Mouse (Mus musculus): Measurements from ENCODE around the gene Nek10. TPM values are rescaled to one million over a fixed set of nuclear protein-coding genes. Genes with fewer than 3 reads are reported as not detected.
A peak's percentile ranks its signal among the peaks of the same experiment; 100 is the strongest.

Nek10 gene
- polyA plus RNA-seq, 1 experiment from 2014 or later = 0.14 TPM

DNA sequence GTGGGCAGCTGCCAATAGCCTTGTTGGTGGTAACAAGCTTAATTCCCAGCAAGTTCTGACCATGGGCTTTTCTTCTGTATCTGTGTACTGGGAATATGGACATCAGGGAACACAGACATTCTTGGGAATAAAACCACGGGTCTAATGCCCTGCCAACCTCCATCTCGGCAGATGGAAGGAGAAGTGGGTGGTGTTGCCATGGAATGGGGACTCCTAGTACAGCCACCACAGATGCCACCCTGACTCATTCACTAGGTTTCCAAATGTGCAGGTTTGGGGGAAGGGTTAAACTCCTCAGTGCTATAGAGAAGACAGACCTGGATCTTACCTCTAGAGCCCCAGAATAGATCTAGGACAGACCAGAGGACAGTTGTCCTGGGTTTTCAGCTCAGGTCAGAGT lies 31.1 kb downstream of the Nek10 start:
- Histone ChIP-seq H3K9ac (no peak overlapping the region), H3K27me3 (replicated peaks) (no peaks in the 10 kb centered on the region), H3K9me3 (no peaks in the 10 kb centered on the region), H3K4me3 (no peak overlapping the region), H3K4me1 (no peaks in the 10 kb centered on the region), H3K36me3 (replicated peaks) (no peaks in the 10 kb centered on the region), H3K27ac (no peak overlapping the region), H3K4me2 (no peak overlapping the region)
- WGBS = 80% methylated on average over 2 of the region's 2 CpGs
- no peak for ATAC-seq (replicated peaks)

DNA sequence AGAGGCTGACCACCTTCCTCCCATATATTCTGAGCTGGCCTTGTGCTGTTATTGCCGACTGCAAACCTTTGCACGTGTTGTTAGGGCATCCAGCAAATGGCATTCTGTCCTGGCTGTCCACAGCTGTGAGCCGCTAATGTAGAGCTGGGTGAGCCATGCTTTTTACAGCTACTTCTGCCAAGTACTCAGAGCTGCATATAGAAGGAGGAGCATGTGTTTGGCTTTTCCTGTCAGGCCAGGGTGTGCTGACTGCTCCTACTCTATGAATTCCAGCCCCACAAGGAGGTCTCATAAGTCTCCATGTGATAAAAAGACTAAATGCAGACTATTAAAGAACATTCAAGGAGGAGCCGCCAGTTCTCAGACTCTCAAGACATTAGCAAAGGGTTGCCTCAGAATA lies 34.4 kb downstream of the Nek10 start:
- Histone ChIP-seq H3K9me3 (no peaks in the 10 kb centered on the region), H3K4me3 (no peak overlapping the region), H3K36me3 (replicated peaks) (no peaks in the 10 kb centered on the region), H3K27ac (no peak overlapping the region), H3K4me1 (no peaks in the 10 kb centered on the region), H3K9ac (no peak overlapping the region), H3K27me3 (replicated peaks) (no peaks in the 10 kb centered on the region), H3K4me2 (no peak overlapping the region)
- 83% methylated on average over 4 of the region's 4 CpGs for WGBS
- no peak for ATAC-seq (replicated peaks)

DNA sequence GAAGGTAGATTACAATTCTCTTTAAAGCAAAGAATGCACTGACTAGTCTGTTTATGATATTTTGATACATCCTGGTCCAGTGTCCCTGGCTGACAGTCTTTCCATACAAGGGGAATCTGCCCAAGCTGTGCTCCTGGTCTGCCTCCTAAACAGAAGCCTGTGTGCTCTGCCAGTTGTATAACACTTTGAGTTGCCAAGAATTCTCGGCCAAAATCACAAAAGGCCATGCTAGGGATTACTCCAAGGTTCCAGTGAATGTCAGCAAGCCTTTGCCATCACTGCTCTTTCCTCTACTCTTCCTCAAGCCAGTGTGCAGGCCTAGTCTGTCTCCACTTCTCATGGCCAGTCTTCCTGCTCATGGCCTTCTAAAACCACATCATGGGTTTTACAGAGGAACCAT lies 34.9 kb downstream of the Nek10 start:
- Histone ChIP-seq H3K27me3 (replicated peaks) (no peaks in the 10 kb centered on the region), H3K9me3 (no peaks in the 10 kb centered on the region), H3K27ac (no peak overlapping the region), H3K9ac (no peak overlapping the region), H3K4me3 (no peak overlapping the region), H3K4me2 (no peak overlapping the region), H3K4me1 (no peaks in the 10 kb centered on the region), H3K36me3 (replicated peaks) (no peaks in the 10 kb centered on the region)
- no peak for ATAC-seq (replicated peaks)
- WGBS = 55% methylated on average over 1 of the region's 1 CpGs

DNA sequence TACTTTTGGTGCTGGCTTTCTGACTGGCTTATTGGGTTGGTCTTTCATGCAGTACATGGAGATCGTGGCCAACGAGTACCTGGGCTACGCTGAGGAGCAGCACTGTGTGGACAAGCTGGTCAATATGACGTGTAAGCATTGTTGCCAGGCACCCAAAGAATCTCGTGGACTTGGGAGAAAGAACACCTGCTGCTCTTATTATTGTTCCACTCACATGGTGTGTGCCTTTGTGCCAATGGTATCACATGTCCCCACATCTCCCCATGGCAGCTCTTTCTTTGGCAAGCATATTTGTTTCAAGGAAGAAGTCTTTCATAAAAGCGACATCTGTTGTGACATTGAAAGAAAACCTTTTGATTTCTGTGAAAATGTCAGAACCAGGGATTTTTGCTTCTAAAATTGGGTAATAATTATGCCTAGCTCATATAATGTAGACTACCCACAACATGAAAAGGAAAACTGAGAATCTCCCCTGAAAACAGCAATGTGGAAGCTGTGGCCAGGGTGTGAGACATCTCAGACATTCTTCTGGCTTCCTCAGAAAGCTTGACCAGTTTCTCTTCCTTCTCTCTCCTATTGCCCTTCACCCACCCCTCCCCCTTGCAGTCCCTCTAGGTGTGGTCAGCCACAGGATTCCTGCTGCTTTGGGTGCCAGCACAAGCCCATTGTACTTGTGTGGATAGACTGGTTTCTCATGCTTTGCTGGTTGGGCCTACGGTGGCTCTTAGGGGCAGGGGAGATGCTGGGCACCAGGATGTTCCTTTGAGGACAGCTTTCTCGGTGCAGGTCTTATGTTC lies 39.7 kb downstream of the Nek10 start:
- Histone ChIP-seq H3K4me1 (no peaks in the 10 kb centered on the region), H3K36me3 (replicated peaks) (no peaks in the 10 kb centered on the region), H3K4me2 (no peak overlapping the region), H3K4me3 (no peak overlapping the region), H3K9me3 (no peaks in the 10 kb centered on the region), H3K27ac (no peak overlapping the region), H3K9ac (no peak overlapping the region), H3K27me3 (replicated peaks) (no peaks in the 10 kb centered on the region)
- ATAC-seq (replicated peaks) = no peak
- 78% methylated on average over 8 of the region's 8 CpGs for WGBS

DNA sequence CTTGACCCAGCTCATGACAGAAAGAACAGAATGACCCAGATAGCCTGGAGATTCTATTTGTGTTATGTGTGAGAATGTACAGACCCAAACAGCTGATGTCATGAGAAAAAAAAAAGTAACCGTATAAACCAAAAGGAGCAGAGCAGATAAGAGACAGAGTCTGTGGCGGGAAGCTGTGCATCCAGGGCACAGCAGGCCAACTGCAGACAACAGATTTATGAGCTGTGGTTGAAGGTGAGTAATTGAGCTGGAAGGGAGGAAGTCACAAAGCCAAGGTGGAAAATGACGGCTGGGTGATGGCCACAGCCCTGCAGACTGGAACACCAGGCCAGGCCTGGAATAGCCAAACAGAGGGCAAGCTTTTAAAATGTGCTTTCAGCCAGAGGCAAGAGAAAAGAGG lies 49.6 kb downstream of the Nek10 start:
- H3K27me3 ChIP-seq (replicated peaks) = no peaks in the 10 kb centered on the region
- H3K4me3 ChIP-seq = no peak overlapping the region
- no peaks in the 10 kb centered on the region for H3K36me3 ChIP-seq (replicated peaks)
- H3K4me1 ChIP-seq = no peaks in the 10 kb centered on the region
- WGBS = 65% methylated on average over 3 of the region's 3 CpGs
- H3K9me3 ChIP-seq = no peaks in the 10 kb centered on the region
- 0 out of 2 replicates have a peak, but pooled peaks have one; percentile 37 for ATAC-seq (replicated peaks)
- no peak overlapping the region for H3K9ac ChIP-seq
- no peak overlapping the region for H3K27ac ChIP-seq
- H3K4me2 ChIP-seq = no peak overlapping the region

DNA sequence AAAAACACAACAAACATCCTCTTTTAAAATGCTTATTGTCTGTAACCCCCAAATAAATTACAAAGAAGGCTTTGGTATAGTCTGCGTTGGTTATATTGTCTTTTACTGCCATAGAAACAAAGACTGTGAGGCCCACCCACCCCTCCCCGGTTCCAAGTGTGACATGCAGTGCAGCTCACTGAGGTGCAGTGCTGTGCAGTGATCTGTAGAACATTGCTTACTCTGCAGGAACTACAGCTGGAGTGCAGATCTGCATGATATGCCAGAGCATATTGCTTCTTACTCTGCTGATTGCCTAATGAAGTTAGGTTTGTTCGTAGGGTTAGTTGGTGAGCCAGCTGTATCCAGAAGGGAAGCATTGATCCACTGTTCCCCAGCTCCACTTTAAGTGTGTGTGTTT lies 57.1 kb downstream of the Nek10 start:
- no peak overlapping the region for H3K4me3 ChIP-seq
- no peaks in the 10 kb centered on the region for H3K36me3 ChIP-seq (replicated peaks)
- no peak overlapping the region for H3K9ac ChIP-seq
- no peaks in the 10 kb centered on the region for H3K9me3 ChIP-seq
- 49% methylated on average over 3 of the region's 3 CpGs for WGBS
- no peaks in the 10 kb centered on the region for H3K4me1 ChIP-seq
- no peak for ATAC-seq (replicated peaks)
- no peak overlapping the region for H3K4me2 ChIP-seq
- no peaks in the 10 kb centered on the region for H3K27me3 ChIP-seq (replicated peaks)
- no peak overlapping the region for H3K27ac ChIP-seq

DNA sequence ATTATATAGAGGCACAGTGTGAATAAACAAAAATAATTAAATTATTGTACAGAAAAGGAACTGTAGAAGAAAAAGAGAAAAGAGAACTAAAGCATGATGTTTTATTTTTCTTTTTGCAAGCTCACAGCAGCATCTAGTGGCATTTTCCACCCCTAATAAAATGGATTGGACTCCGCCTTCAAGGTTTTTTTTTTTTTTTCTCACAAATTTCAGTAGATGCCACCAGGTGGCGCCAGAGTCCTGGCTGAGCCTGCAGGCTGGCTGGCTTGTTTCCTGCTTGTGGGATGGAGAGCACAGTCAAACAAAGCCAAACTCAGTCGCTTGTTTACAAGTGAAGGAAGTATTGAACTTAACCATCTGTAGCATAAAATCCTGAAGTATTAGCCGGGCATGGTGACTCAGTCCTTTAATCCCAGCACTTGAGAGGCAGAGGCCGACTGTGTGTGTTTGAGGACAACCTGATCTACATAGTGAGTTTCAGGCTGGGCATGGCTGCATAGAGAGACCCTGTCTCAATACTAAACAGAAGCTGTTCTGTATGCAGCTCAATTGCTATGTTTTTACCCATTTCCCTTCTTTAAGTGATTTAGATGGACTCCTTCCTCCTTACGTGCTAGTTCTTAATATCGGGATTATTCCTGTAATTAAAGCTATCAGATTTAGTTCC lies 60.6 kb downstream of the Nek10 start:
- H3K4me1 ChIP-seq = no peaks in the 10 kb centered on the region
- no peaks in the 10 kb centered on the region for H3K36me3 ChIP-seq (replicated peaks)
- ATAC-seq (replicated peaks) = peak; percentile 90
- no peaks in the 10 kb centered on the region for H3K27me3 ChIP-seq (replicated peaks)
- H3K9ac ChIP-seq = no peak overlapping the region
- peak overlapping the region; percentile 28; the same call in 1 of the 2 replicates for H3K4me2 ChIP-seq
- WGBS = 22% methylated on average over 7 of the region's 7 CpGs
- no peak overlapping the region for H3K27ac ChIP-seq
- no peak overlapping the region for H3K4me3 ChIP-seq
- H3K9me3 ChIP-seq = no peaks in the 10 kb centered on the region

DNA sequence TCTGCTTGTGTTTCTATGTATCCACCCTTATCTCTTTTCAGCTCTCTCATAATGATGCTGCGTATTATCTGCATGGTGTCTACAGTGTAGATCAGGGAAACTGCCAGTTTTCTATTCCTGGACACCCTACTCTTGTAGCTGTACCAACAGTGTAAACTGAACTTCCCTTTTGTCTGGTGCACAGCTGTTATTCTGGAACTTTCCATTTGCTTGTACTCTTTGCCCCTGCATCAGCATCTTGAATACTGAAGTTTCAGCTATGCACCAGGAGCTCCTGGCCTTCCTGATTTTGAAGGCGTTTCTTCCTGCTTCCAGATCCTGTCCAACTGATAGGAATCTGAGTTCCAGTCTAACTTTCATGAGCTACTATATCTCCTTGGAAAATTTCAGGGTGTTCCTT lies 66.0 kb downstream of the Nek10 start:
- Histone ChIP-seq H3K36me3 (replicated peaks) (no peaks in the 10 kb centered on the region), H3K27ac (no peak overlapping the region), H3K27me3 (replicated peaks) (no peaks in the 10 kb centered on the region), H3K4me2 (no peak overlapping the region), H3K4me3 (no peak overlapping the region), H3K9ac (no peak overlapping the region), H3K9me3 (no peaks in the 10 kb centered on the region), H3K4me1 (no peaks in the 10 kb centered on the region)
- no peak for ATAC-seq (replicated peaks)
- 84% methylated on average over 2 of the region's 2 CpGs for WGBS

DNA sequence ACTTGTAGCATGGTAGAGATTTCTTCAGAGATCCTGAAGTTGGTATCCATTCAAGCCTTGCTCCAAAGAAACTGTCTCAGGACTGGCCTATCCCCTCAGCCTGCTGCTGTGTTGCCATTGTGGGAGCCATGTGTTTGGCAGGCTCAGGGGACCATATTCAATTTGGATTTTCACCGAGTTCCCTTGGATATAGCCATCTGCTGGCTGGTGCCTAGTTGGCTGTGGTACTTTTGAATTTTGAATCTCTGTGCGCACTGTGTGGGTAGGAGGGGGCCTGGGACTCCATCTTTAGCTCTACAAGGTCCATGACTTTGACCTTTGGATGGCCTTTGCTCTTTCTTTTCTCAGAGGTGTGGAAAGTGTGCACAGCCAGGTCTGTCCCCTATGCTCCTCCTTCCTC lies 66.8 kb downstream of the Nek10 start:
- ATAC-seq (replicated peaks) = no peak
- H3K27ac ChIP-seq = no peak overlapping the region
- H3K9me3 ChIP-seq = no peaks in the 10 kb centered on the region
- no peak overlapping the region for H3K9ac ChIP-seq
- H3K4me3 ChIP-seq = no peak overlapping the region
- no peaks in the 10 kb centered on the region for H3K27me3 ChIP-seq (replicated peaks)
- 77% methylated on average over 2 of the region's 2 CpGs for WGBS
- no peak overlapping the region for H3K4me2 ChIP-seq
- no peaks in the 10 kb centered on the region for H3K4me1 ChIP-seq
- no peaks in the 10 kb centered on the region for H3K36me3 ChIP-seq (replicated peaks)

DNA sequence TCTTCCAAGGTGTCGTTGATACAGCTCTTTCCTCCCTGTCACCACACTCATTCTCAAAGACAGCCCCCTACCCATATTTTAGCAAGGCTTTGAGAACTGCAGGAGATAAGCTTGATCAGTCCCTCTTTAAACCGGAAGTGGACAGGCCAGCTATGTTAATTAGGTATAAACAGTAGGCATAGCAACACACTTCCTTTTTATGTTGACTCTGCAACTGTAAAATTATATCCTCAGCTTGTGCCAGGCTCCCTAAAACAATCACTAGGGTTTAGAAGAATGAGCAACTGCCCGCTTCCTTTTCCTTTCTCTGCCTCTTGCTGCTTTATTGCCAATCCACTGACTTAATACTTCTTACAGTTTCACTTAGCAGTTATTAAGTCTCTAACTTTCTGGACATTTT lies 67.2 kb downstream of the Nek10 start:
- 82% methylated on average over 3 of the region's 3 CpGs for WGBS

DNA sequence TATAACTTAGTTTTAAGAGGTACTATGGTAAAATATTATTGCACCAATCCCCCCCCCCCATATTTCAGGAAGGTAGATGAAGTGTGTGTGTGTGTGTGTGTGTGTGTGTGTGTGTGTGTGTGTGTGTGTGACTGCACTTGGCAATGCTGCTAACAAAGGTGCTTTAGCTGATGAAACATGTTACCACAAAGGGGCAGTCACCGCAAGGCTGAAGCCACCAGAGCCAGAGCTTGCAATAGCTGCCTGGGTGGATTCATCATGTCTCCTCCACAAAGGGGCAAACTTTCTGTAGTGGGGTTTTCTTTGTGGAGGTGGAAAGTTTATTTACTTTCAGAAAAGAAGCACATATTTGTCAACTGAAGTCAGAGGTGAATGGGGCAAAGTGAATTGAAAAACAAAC lies 67.9 kb downstream of the Nek10 start:
- 81% methylated on average over 1 of the region's 1 CpGs for WGBS

More for the DNA sequence above, 67.2 kb downstream of the Nek10 start:
- Histone ChIP-seq H3K36me3 (replicated peaks) (no peaks in the 10 kb centered on the region), H3K9ac (no peak overlapping the region), H3K9me3 (no peaks in the 10 kb centered on the region), H3K4me2 (no peak overlapping the region), H3K27ac (no peak overlapping the region), H3K27me3 (replicated peaks) (no peaks in the 10 kb centered on the region), H3K4me1 (no peaks in the 10 kb centered on the region), H3K4me3 (no peak overlapping the region)
- ATAC-seq (replicated peaks) = no peak

DNA sequence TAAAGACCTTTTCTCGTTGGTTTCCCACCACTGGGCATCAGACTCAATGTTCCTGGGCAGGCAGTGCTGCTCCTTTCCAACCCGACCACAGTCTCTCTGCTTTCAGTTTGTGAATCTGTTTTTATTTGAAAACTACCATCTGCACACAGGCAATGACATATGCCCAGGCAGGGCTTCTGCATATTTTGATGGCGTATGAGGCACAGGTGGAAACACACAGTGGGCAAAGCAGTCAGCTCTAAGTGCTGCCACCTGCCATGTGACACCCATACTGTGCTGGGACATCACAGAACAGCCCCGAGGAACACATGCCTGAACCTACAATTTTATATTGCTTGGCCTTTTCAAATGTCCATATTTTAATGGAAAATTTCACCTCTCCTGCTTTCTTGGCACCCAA lies 68.5 kb downstream of the Nek10 start:
- Histone ChIP-seq H3K27ac (no peak overlapping the region), H3K4me3 (no peak overlapping the region), H3K4me1 (no peaks in the 10 kb centered on the region), H3K9me3 (no peaks in the 10 kb centered on the region), H3K27me3 (replicated peaks) (no peaks in the 10 kb centered on the region), H3K36me3 (replicated peaks) (no peaks in the 10 kb centered on the region), H3K9ac (no peak overlapping the region), H3K4me2 (no peak overlapping the region)
- ATAC-seq (replicated peaks) = no peak
- 76% methylated on average over 4 of the region's 4 CpGs for WGBS

More for the DNA sequence above, 67.9 kb downstream of the Nek10 start:
- no peak for ATAC-seq (replicated peaks)
- no peak overlapping the region for H3K4me2 ChIP-seq
- no peaks in the 10 kb centered on the region for H3K4me1 ChIP-seq
- no peak overlapping the region for H3K9ac ChIP-seq
- no peak overlapping the region for H3K27ac ChIP-seq
- H3K36me3 ChIP-seq (replicated peaks) = no peaks in the 10 kb centered on the region
- no peaks in the 10 kb centered on the region for H3K9me3 ChIP-seq
- H3K4me3 ChIP-seq = no peak overlapping the region
- H3K27me3 ChIP-seq (replicated peaks) = no peaks in the 10 kb centered on the region
